Mouse (Mus musculus): ENCODE measurements around the gene Egfl7.
A peak's percentile ranks its signal among the peaks of the same experiment; 100 is the strongest.

Egfl7 gene

GRCm38 (mm10) chr2:26638572-26638971 lies 58.8 kb downstream of the Egfl7 start:
- DNase-seq (ENCODE audit: low read depth, low spot score): no peak

GRCm38 (mm10) chr2:26639083-26639482 lies 59.3 kb downstream of the Egfl7 start:
- peak; percentile 83 for DNase-seq (ENCODE audit: low read depth, low spot score)

- DNase-seq (ENCODE audit: low read depth, low spot score): peak; percentile 97
Measured at GRCm38 (mm10) chr2:26639838-26640830, 60.3 kb downstream of the Egfl7 start.

DNA sequence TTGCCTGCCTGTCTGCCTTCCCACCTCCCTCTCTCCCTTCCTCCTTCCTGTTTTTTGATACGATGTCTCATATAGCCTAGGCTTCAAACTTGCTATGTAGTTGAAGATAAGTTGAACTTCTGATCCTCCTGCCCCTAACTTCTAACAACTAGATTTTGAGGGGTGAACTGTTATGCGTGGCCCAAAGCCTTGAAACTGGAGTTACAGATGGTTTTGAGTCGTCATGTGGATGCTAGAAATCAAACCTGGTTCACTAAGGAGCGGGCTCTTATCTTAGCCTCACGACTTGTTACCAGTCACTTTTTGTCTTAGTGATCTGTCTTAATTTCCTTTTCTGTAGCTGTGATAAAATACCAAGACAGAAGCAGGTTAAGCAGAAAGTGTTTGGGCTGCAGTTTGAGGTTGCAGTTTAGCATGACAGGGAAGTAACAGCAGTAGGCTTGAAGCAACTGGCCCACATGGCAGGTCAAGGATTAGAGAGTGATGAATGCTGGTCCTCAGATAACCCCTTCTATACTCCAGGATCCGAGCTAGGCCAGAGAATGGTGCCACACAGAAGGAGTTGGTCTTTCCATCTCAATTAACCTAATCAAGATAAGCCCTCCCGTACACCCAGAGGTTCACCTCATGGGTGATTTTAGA lies 61.3 kb downstream of the Egfl7 start:
- DNase-seq (ENCODE audit: low read depth, low spot score): no peak
